Mouse (Mus musculus): ENCODE data around the gene Fancc. TPM values are rescaled to one million over a fixed set of nuclear protein-coding genes. Genes with fewer than 3 reads are reported as not detected.

The Fancc gene
- total RNA-seq, 2 experiments from 2014 or later, result 3.5 to 6.7 TPM

- DNase-seq, result no peak
- intact Hi-C loops (cut with DNase I), result loop anchor here (2.0 kb wide), 1 partner anchor 32 kb away; no protein-coding TSS in a partner anchor
Measured at GRCm38 (mm10) chr13:63274488-63275166, 222.5 kb downstream of the Fancc start.

- no peak for DNase-seq
Measured at GRCm38 (mm10) chr13:63273859-63274258, 223.2 kb downstream of the Fancc start.

GRCm38 (mm10) chr13:63272602-63273229 lies 224.4 kb downstream of the Fancc start:
- peak; percentile 63 to 75 for DNase-seq
- intact Hi-C loops (cut with DNase I), result no loop called here

More at GRCm38 (mm10) chr13:63273859-63274258, 223.2 kb downstream of the Fancc start:
- intact Hi-C loops (cut with DNase I), result loop anchor here (2.0 kb wide), 1 partner anchor 31 kb away; no protein-coding TSS in a partner anchor

- intact Hi-C loops (cut with DNase I), result no loop called here
- no peak for DNase-seq
Measured at GRCm38 (mm10) chr13:63272017-63272601, 225.0 kb downstream of the Fancc start.

- DNase-seq, result no peak
- intact Hi-C loops (cut with DNase I), result no loop called here
Measured at GRCm38 (mm10) chr13:63270191-63270590, 226.9 kb downstream of the Fancc start.

GRCm38 (mm10) chr13:63268776-63269175 lies 228.3 kb downstream of the Fancc start:
- DNase-seq, result no peak
- intact Hi-C loops (cut with DNase I), result no loop called here

GRCm38 (mm10) chr13:63268371-63268770 lies 228.7 kb downstream of the Fancc start:
- intact Hi-C loops (cut with DNase I), result no loop called here

GRCm38 (mm10) chr13:63262168-63262957 lies 234.7 kb downstream of the Fancc start:
- intact Hi-C loops (cut with DNase I), result no loop called here
- DNase-seq, result no peak

More at GRCm38 (mm10) chr13:63268371-63268770, 228.7 kb downstream of the Fancc start:
- no peak for DNase-seq

GRCm38 (mm10) chr13:63261676-63262075 lies 235.4 kb downstream of the Fancc start:
- no peak for DNase-seq
- intact Hi-C loops (cut with DNase I), result no loop called here

- intact Hi-C loops (cut with DNase I), result no loop called here
- peak in 1 of 2 experiments; percentile 52 for DNase-seq
Measured at GRCm38 (mm10) chr13:63260753-63261631, 236.1 kb downstream of the Fancc start.

GRCm38 (mm10) chr13:63260133-63260532 lies 236.9 kb downstream of the Fancc start:
- intact Hi-C loops (cut with DNase I), result no loop called here
- no peak for DNase-seq

- intact Hi-C loops (cut with DNase I), result loop anchor here (5.0 kb wide), 1 partner anchor 74 kb away; no protein-coding TSS in a partner anchor
- DNase-seq, result no peak
Measured at GRCm38 (mm10) chr13:63258671-63259070, 238.4 kb downstream of the Fancc start.

GRCm38 (mm10) chr13:63258167-63258582 lies 238.9 kb downstream of the Fancc start:
- DNase-seq, result peak in 1 of 2 experiments; percentile 59
- intact Hi-C loops (cut with DNase I), result loop anchor here (5.0 kb wide), 1 partner anchor 74 kb away; no protein-coding TSS in a partner anchor

- intact Hi-C loops (cut with DNase I), result loop anchor here (1.0 to 5.0 kb wide), 2 partner anchors 21 to 75 kb away; no protein-coding TSS in a partner anchor
- DNase-seq, result peak in 1 of 2 experiments; percentile 75
Measured at GRCm38 (mm10) chr13:63256807-63257206, 240.3 kb downstream of the Fancc start.

GRCm38 (mm10) chr13:63256146-63256545 lies 240.9 kb downstream of the Fancc start:
- no peak for DNase-seq
- intact Hi-C loops (cut with DNase I), result loop anchor here (5.0 kb wide), 1 partner anchor 76 kb away; no protein-coding TSS in a partner anchor

GRCm38 (mm10) chr13:63255519-63256011 lies 241.5 kb downstream of the Fancc start:
- DNase-seq, result peak in 1 of 2 experiments; percentile 75
- intact Hi-C loops (cut with DNase I), result loop anchor here (5.0 kb wide), 1 partner anchor 77 kb away; no protein-coding TSS in a partner anchor

- intact Hi-C loops (cut with DNase I), result loop anchor here (5.0 kb wide), 1 partner anchor 38 kb away; no protein-coding TSS in a partner anchor
- DNase-seq, result no peak
Measured at GRCm38 (mm10) chr13:63253886-63254636, 243.0 kb downstream of the Fancc start.

- intact Hi-C loops (cut with DNase I), result loop anchor here (5.0 kb wide), 1 partner anchor 39 kb away; no protein-coding TSS in a partner anchor
- DNase-seq, result peak in 1 of 2 experiments; percentile 61
Measured at GRCm38 (mm10) chr13:63253147-63253546, 243.9 kb downstream of the Fancc start.
